Mouse (Mus musculus) layer of hippocampus, adult 8-10 months (tissue): Measurements from ENCODE around the gene Rcan2. TPM values are rescaled to one million over a fixed set of nuclear protein-coding genes. Genes with fewer than 3 reads are reported as not detected.

ENCODE experiments used
- DNase-seq, 2 experiments: peaks; one replicate each; pipeline ENCODE4 v3.0.0; 2022; ENCODE audit warnings: low spot score in 2 of 2
- total RNA-seq, 4 experiments: library from RNA; stranded (reverse); gene quantifications; 2 replicates each; pipeline ENCODE4 v1.2.4; 2022

Gene Rcan2
- total RNA-seq, 4 experiments from 2014 or later = 96.1 to 102 (median 98.4) TPM

GRCm38 (mm10) chr17:44071680-44072079 lies 270.5 kb downstream of the Rcan2 start:
- DNase-seq = no peak

DNA sequence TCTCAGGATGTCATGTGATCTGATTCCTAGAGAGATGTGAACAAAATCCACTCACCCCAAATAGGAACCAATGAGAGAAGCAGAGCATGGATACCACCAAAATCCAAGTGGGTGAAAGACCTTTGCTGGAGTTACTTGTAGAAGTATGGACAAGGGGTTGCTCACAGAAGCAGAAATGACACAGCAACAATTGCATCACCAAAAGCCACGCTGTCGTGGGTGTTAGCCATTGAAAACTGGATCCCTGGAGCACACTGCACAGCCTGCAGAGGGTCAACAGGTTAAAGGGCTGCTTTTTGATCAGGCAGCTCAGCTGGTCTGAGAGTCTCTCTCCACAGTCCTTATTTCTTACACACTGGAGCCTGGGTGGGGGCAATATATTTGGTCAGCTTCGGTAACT lies 274.4 kb downstream of the Rcan2 start:
- DNase-seq = no peak

GRCm38 (mm10) chr17:44076051-44076680 lies 275.0 kb downstream of the Rcan2 start:
- DNase-seq = no peak

GRCm38 (mm10) chr17:44077146-44077842 lies 276.1 kb downstream of the Rcan2 start:
- no peak for DNase-seq

DNA sequence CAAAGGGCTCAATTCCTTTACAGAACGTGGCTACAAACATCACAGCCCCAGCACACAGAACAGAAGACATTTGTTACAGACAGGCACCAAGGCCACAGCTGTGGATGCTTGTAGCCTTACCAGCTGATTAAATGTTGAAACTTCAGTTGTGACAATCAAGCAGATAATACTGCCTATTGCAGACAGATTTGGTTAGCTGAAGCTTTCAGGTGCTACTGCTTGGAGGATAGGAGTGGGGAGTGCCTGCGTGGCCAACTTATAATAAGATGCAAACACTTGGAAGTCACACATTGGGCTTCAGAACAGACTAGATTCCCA lies 276.7 kb downstream of the Rcan2 start:
- DNase-seq = no peak

DNA sequence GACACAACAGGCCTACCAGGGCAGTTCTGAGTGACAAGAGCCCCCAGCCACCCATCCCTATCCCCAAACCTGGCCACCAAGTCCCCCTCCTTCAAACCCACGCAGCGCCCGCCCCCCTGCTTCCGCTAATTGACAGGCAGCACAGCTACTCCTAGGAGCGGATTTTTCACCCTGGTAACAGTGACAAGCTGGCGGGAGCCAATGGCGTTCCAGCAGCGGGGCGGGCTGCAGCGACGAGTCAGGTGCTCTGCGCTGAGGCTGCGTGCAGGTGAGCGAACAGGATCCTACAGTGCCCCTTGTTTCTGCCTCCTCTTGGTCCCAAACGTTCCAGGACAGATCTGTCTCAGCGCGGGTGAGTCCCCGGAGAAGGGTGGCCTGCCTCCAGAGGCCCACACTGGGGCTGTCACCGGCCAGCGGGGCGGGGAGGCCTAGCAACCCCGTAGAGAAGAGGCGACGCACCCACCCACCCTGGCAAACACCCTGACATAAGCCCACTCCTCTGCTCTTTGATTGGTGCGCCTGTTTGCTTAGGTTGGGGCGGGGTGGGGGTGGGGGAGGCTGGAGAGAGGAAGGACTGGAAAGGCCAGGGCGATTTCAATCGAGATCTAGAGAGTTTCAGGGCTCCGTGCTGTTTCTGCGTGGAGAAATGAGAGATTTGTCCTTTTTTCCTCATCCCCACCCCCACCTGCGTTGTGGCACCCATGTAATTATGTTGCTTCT lies 277.6 kb downstream of the Rcan2 start, which contains the start of gene Enpp5:
Gene Enpp5, plus strand, starts transcription at position 183 of the 720 bp plus-strand sequence.
- DNase-seq = peak; percentile 88 to 89

DNA sequence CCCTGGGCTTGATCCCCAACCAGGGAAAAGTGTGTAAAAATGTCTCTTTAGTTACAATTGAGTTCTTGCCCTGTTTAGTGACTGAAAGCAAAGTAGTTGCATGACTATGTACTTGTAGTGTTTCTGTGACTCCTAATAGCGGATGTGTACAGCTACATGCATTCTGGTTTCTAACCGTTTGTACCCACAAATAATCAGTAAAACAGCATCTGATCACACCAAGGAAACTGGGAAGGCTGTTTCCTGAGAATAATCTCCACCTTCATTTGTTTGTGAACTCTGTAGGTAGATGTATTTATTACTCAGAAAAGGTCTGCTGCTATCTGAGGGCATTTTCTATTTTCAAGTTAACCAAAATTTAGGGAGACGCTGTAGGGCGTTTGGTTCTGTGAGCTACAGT lies 282.0 kb downstream of the Rcan2 start:
- no peak for DNase-seq

DNA sequence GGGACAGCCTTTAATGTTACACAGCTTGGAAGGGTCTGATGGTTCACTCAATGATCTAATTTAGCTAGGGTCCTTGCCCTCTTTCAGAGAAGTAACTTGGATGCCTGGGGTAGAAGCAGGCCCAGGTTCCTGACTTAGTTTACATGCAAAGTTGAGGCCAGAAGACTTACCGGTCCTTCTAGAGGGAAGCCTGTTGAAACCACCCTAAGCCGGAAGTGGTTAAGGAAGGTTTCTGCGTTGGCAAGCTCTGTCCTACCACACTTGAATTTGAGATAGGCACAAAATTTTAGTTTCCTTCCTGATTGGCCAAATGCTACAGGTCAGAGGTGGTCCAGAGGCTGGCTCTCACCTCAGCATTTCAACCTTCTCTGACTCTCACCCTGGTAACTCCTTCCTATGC lies 287.1 kb downstream of the Rcan2 start:
- DNase-seq = no peak

Other genes starting within 250 kb of the Rcan2 start
- gene Pla2g7, start 233.3 kb upstream of the Rcan2 start, total RNA-seq = 100 to 1,000 TPM; 106 to 115 (median 112) TPM
- under 1 TPM; 0.29 to 0.92 (median 0.41) TPM for gene Tdrd6, start 171.1 kb upstream of the Rcan2 start, total RNA-seq
- gene Slc25a27, start 134.1 kb upstream of the Rcan2 start, total RNA-seq = 10 to 100 TPM; 33.2 to 50.6 (median 39.7) TPM
- 1 to 10 TPM in 2 of 4 experiments, under 1 TPM in 2; 0.61 to 1.5 (median 1.1) TPM for gene Cyp39a1, start 133.9 kb upstream of the Rcan2 start, total RNA-seq